Mouse (Mus musculus) bone marrow, adult 2 months (tissue): ENCODE data around the gene Agbl1. TPM values are rescaled to one million over a fixed set of nuclear protein-coding genes. Genes with fewer than 3 reads are reported as not detected.

Experiments used
- H3K27ac ChIP-seq: fragments of 200-500 bp; 2 replicates; pipeline ENCODE4 v1.5.1; 2012; ENCODE audit warnings: low read depth, mild to moderate bottlenecking, control low read depth, inconsistent platforms, low read length; ENCODE audit not compliant: control insufficient read depth, poor library complexity, insufficient read depth
- H3K4me1 ChIP-seq: fragments of 200-500 bp; 2 replicates; pipeline ENCODE4 v1.6.1; 2011; ENCODE audit warnings: low read length; ENCODE audit not compliant: control insufficient read depth, insufficient read depth
- H3K4me3 ChIP-seq: fragments of 200-500 bp; replicated peaks from 2 replicates; pipeline ENCODE3; 2011; ENCODE audit warnings: mild to moderate bottlenecking, low read depth, low read length, control low read depth; ENCODE audit not compliant: control insufficient read depth
- CTCF ChIP-seq: fragments of 200-500 bp; IDR thresholded peaks from 2 replicates; pipeline ENCODE4 v1.5.1; 2011; ENCODE audit warnings: low read length, control low read depth; ENCODE audit not compliant: control insufficient read depth, insufficient read depth
- POLR2A ChIP-seq: fragments of 200-500 bp; IDR thresholded peaks from 2 replicates; pipeline ENCODE4 v1.6.1; 2011; ENCODE audit warnings: low read depth, mild to moderate bottlenecking, control low read depth, low read length, borderline replicate concordance; ENCODE audit not compliant: control insufficient read depth
- WGBS: fragments of 180-500 bp; shearing (Covaris S2); methylation state at CpG from one replicate; pipeline ENCODE4 v1.1.7; 2018; 5-methylcytosine and 5-hydroxymethylcytosine counted together
- polyA plus RNA-seq: library from polyadenylated mRNA; stranded (reverse); fragments of >200 nt; gene quantifications from 2 replicates; pipeline ENCODE4 v1.2.4, GENCODE M21; 2011; ENCODE audit warnings: low replicate concordance; ENCODE audit not compliant: missing spikeins, insufficient read depth, insufficient read length

Gene Agbl1
- polyA plus RNA-seq, 1 experiment = not detected

- TF ChIP-seq POLR2A (no peak), CTCF (no peak)
- WGBS = 48% methylated on average over 4 of the region's 4 CpGs
- H3K4me3 ChIP-seq = no peak overlapping the region
- H3K4me1 ChIP-seq = peaks cover 2% of the 10 kb centered on the region
- no peak overlapping the region for H3K27ac ChIP-seq
Measured at GRCm38 (mm10) chr7:76407930-76408557, 178.4 kb downstream of the Agbl1 start.

GRCm38 (mm10) chr7:76409020-76409419 is 179.3 kb downstream of the Agbl1 start:
- TF ChIP-seq POLR2A (no peak), CTCF (no peak)
- H3K4me3 ChIP-seq = no peak overlapping the region
- peaks cover 2% of the 10 kb centered on the region for H3K4me1 ChIP-seq
- no peak overlapping the region for H3K27ac ChIP-seq
- WGBS = 77% methylated on average over 10 of the region's 10 CpGs

- H3K27ac ChIP-seq = no peak overlapping the region
- H3K4me3 ChIP-seq = no peak overlapping the region
- WGBS = 68% methylated on average over 9 of the region's 9 CpGs
- TF ChIP-seq CTCF (no peak), POLR2A (no peak)
- peaks cover 2% of the 10 kb centered on the region for H3K4me1 ChIP-seq
Measured at GRCm38 (mm10) chr7:76410403-76411180, 180.9 kb downstream of the Agbl1 start.

GRCm38 (mm10) chr7:76411933-76412587 is 182.4 kb downstream of the Agbl1 start:
- peaks cover 2% of the 10 kb centered on the region for H3K4me1 ChIP-seq
- no peak for TF ChIP-seq POLR2A
- no peak for TF ChIP-seq CTCF
- no peak overlapping the region for H3K27ac ChIP-seq
- no peak overlapping the region for H3K4me3 ChIP-seq
- 30% methylated on average over 4 of the region's 4 CpGs for WGBS

GRCm38 (mm10) chr7:76416084-76416597 is 186.5 kb downstream of the Agbl1 start:
- no peak overlapping the region for H3K27ac ChIP-seq
- H3K4me1 ChIP-seq = peaks cover 2% of the 10 kb centered on the region
- 76% methylated on average over 3 of the region's 3 CpGs for WGBS

GRCm38 (mm10) chr7:76438581-76438980 is 208.9 kb downstream of the Agbl1 start:
- H3K4me1 ChIP-seq = no peaks in the 10 kb centered on the region
- no peak overlapping the region for H3K27ac ChIP-seq
- TF ChIP-seq POLR2A = no peak
- no peak for TF ChIP-seq CTCF
- no peak overlapping the region for H3K4me3 ChIP-seq

More at GRCm38 (mm10) chr7:76416084-76416597, 186.5 kb downstream of the Agbl1 start:
- no peak overlapping the region for H3K4me3 ChIP-seq
- TF ChIP-seq POLR2A (no peak), CTCF (no peak)

GRCm38 (mm10) chr7:76438988-76439387 is 209.3 kb downstream of the Agbl1 start:
- Histone ChIP-seq H3K4me3 (no peak overlapping the region), H3K27ac (no peak overlapping the region), H3K4me1 (no peaks in the 10 kb centered on the region)
- no peak for TF ChIP-seq CTCF
- no peak for TF ChIP-seq POLR2A
- WGBS = 79% methylated on average over 4 of the region's 4 CpGs
